Mouse (Mus musculus) hindbrain, embryonic 14.5 days (tissue): Measurements from ENCODE around the gene Sik3. TPM values are rescaled to one million over a fixed set of nuclear protein-coding genes. Genes with fewer than 3 reads are reported as not detected.

Experiments
- ATAC-seq: fragments of 200-750 bp; cut with Nextera tagmentation; 2 replicates; pipeline ENCODE4 v1.8.0; 2017; ENCODE audit warnings: moderate number of reproducible peaks, mild to moderate bottlenecking, moderate TSS enrichment, moderate library complexity; ENCODE audit not compliant: low FRiP score
- DNase-seq: peaks from one replicate; pipeline ENCODE4 v3.0.0-alpha.2; 2015; ENCODE audit warnings: low spot score
- H3K27ac ChIP-seq: fragments of 300-500 bp; sonication (generic); 2 replicates; pipeline ENCODE4 v1.5.1; 2014; ENCODE audit warnings: mild to moderate bottlenecking, moderate library complexity
- H3K27me3 ChIP-seq: fragments of 300-500 bp; sonication (generic); 2 replicates; pipeline ENCODE4 v1.6.1; 2014; ENCODE audit warnings: mild to moderate bottlenecking, low read length, mixed read lengths; ENCODE audit not compliant: control insufficient read depth, insufficient read depth
- H3K36me3 ChIP-seq: fragments of 300-500 bp; sonication (generic); replicated peaks from 2 replicates; pipeline ENCODE4 v1.6.1; 2014; ENCODE audit not compliant: control insufficient read depth, insufficient read depth
- H3K4me1 ChIP-seq: fragments of 300-500 bp; sonication (generic); replicated peaks from 2 replicates; pipeline ENCODE4 v1.6.1; 2014; ENCODE audit warnings: antibody characterized with exemption, low read length, mixed read lengths; ENCODE audit not compliant: control insufficient read depth, insufficient read depth
- H3K4me2 ChIP-seq: fragments of 300-500 bp; sonication (generic); replicated peaks from 2 replicates; pipeline ENCODE4 v1.6.1; 2014; ENCODE audit warnings: mild to moderate bottlenecking, moderate library complexity
- H3K4me3 ChIP-seq: fragments of 300-500 bp; sonication (generic); replicated peaks from 2 replicates; pipeline ENCODE4 v1.5.1; 2014; ENCODE audit warnings: mild to moderate bottlenecking, low read length
- H3K9ac ChIP-seq: fragments of 300-500 bp; sonication (generic); 2 replicates; pipeline ENCODE4 v1.6.1; 2014
- H3K9me3 ChIP-seq: fragments of 300-500 bp; sonication (generic); 2 replicates; pipeline ENCODE4 v1.6.1; 2016; ENCODE audit warnings: low read length; ENCODE audit not compliant: control insufficient read depth
- WGBS: fragments of 180-500 bp; shearing (Covaris S2); extraction: QIAGEN DNeasy Blood & Tissue Kit; methylation state at CpG from one replicate; pipeline ENCODE4 v1.1.7; 2014; 5-methylcytosine and 5-hydroxymethylcytosine counted together
- polyA plus RNA-seq: library from polyadenylated mRNA; unstranded; fragments of >200 nt; fragmentation: Nextera tagmentation; extraction: Ambion mirVana; gene quantifications from 2 replicates; pipeline ENCODE4 v1.2.1, GENCODE M21; 2014

Gene Sik3
- polyA plus RNA-seq, 1 experiment from 2014 or later, result 11.0 TPM

GRCm38 (mm10) chr9:46257546-46257945 is 244.9 kb downstream of the Sik3 start:
- no peak overlapping the region for H3K27ac ChIP-seq
- H3K4me3 ChIP-seq, result no peak overlapping the region
- H3K4me2 ChIP-seq, result no peak overlapping the region
- H3K27me3 ChIP-seq, result no peaks in the 10 kb centered on the region
- 90% methylated on average over 3 of the region's 3 CpGs for WGBS
- ATAC-seq (no peak), DNase-seq (no peak)
- H3K36me3 ChIP-seq, result no peaks in the 10 kb centered on the region
- H3K4me1 ChIP-seq, result no peaks in the 10 kb centered on the region
- H3K9me3 ChIP-seq, result no peaks in the 10 kb centered on the region
- no peak overlapping the region for H3K9ac ChIP-seq

GRCm38 (mm10) chr9:46259111-46259510 is 246.5 kb downstream of the Sik3 start:
- Histone ChIP-seq H3K4me3 (no peak overlapping the region), H3K36me3 (no peaks in the 10 kb centered on the region), H3K9me3 (no peaks in the 10 kb centered on the region), H3K9ac (no peak overlapping the region), H3K27me3 (no peaks in the 10 kb centered on the region), H3K27ac (no peak overlapping the region), H3K4me1 (no peaks in the 10 kb centered on the region), H3K4me2 (no peak overlapping the region)
- WGBS, result 89% methylated on average over 6 of the region's 6 CpGs
- ATAC-seq, result no peak
- DNase-seq, result no peak

GRCm38 (mm10) chr9:46261131-46261530 is 248.5 kb downstream of the Sik3 start:
- no peak for ATAC-seq
- Histone ChIP-seq H3K4me3 (no peak overlapping the region), H3K36me3 (no peaks in the 10 kb centered on the region), H3K9ac (no peak overlapping the region), H3K4me2 (no peak overlapping the region), H3K4me1 (no peaks in the 10 kb centered on the region), H3K9me3 (no peaks in the 10 kb centered on the region), H3K27ac (no peak overlapping the region), H3K27me3 (no peaks in the 10 kb centered on the region)
- 91% methylated on average over 7 of the region's 7 CpGs for WGBS
- no peak for DNase-seq

GRCm38 (mm10) chr9:46268343-46268873 is 255.8 kb downstream of the Sik3 start, which contains the start of gene Apoa5:
Gene Apoa5 (plus strand): TSS chr9:46268633.
- Histone ChIP-seq H3K27ac (no peak within 1 kb of the TSS), H3K27me3 (0 out of 2 replicates have a peak, but pooled peaks cover 5% of the 10 kb centered on the region), H3K4me1 (no peaks in the 10 kb centered on the region), H3K9me3 (no peaks in the 10 kb centered on the region), H3K36me3 (no peaks in the 10 kb centered on the region), H3K4me2 (no peak within 1 kb of the TSS), H3K9ac (no peak within 1 kb of the TSS), H3K4me3 (no peak within 1 kb of the TSS)
- DNase-seq (no peak), ATAC-seq (no peak)
- 65% methylated on average over 7 of the region's 7 CpGs for WGBS

GRCm38 (mm10) chr9:46269125-46269524 is 256.5 kb downstream of the Sik3 start:
- Histone ChIP-seq H3K9ac (no peak overlapping the region), H3K27ac (no peak overlapping the region), H3K36me3 (no peaks in the 10 kb centered on the region), H3K4me2 (no peak overlapping the region), H3K9me3 (no peaks in the 10 kb centered on the region), H3K4me1 (no peaks in the 10 kb centered on the region; the same call in 1 of the 2 replicates), H3K27me3 (0 out of 2 replicates have a peak, but pooled peaks cover 5% of the 10 kb centered on the region), H3K4me3 (no peak overlapping the region)
- ATAC-seq, result no peak
- WGBS, result 87% methylated on average over 5 of the region's 5 CpGs
- DNase-seq, result no peak

- 0 out of 2 replicates have a peak, but pooled peaks cover 5% of the 10 kb centered on the region for H3K27me3 ChIP-seq
- no peak overlapping the region for H3K4me3 ChIP-seq
- no peaks in the 10 kb centered on the region; the same call in 1 of the 2 replicates for H3K4me1 ChIP-seq
- peaks cover 11% of the 10 kb centered on the region for H3K36me3 ChIP-seq
- no peak overlapping the region for H3K9ac ChIP-seq
- WGBS, result 93% methylated on average over 4 of the region's 4 CpGs
- no peak for ATAC-seq
- no peak overlapping the region for H3K27ac ChIP-seq
- H3K4me2 ChIP-seq, result no peak overlapping the region
- no peaks in the 10 kb centered on the region for H3K9me3 ChIP-seq
- DNase-seq, result no peak
Observed at GRCm38 (mm10) chr9:46270782-46271181, 258.2 kb downstream of the Sik3 start.

- Histone ChIP-seq H3K9me3 (no peaks in the 10 kb centered on the region), H3K36me3 (peaks cover 24% of the 10 kb centered on the region), H3K4me3 (no peak overlapping the region), H3K4me2 (peak overlapping the region; percentile 85), H3K9ac (no peak overlapping the region), H3K27ac (no peak overlapping the region), H3K4me1 (no peaks in the 10 kb centered on the region; the same call in 1 of the 2 replicates), H3K27me3 (0 out of 2 replicates have a peak, but pooled peaks cover 5% of the 10 kb centered on the region)
- 89% methylated on average over 9 of the region's 9 CpGs for WGBS
- no peak for DNase-seq
- ATAC-seq, result no peak
Observed at GRCm38 (mm10) chr9:46272070-46272469, 259.4 kb downstream of the Sik3 start.

GRCm38 (mm10) chr9:46272677-46273454 is 260.2 kb downstream of the Sik3 start, which contains the start of gene Zpr1:
Gene Zpr1 (plus strand): TSS chr9:46273064.
- 7% methylated on average over 45 of the region's 45 CpGs for WGBS
- ATAC-seq, result peak; percentile 93
- Histone ChIP-seq H3K27ac (peak within 1 kb of the TSS; percentile 59), H3K36me3 (peaks cover 31% of the 10 kb centered on the region), H3K27me3 (0 out of 2 replicates have a peak, but pooled peaks cover 5% of the 10 kb centered on the region), H3K4me1 (no peaks in the 10 kb centered on the region; the same call in 1 of the 2 replicates), H3K9ac (peak within 1 kb of the TSS; percentile 74), H3K4me3 (peak within 1 kb of the TSS; percentile 89), H3K9me3 (no peaks in the 10 kb centered on the region), H3K4me2 (peak within 1 kb of the TSS; percentile 85)
- peak; percentile 85 for DNase-seq
